Mouse (Mus musculus) CD4-positive naive resting alpha-beta T cell, adult 57 days (primary cell): ENCODE results near the gene Olfr161. TPM values are rescaled to one million over a fixed set of nuclear protein-coding genes. Genes with fewer than 3 reads are reported as not detected.

Experiments used
- total RNA-seq: library from RNA; stranded (reverse); gene quantifications from one replicate; pipeline ENCODE4 v1.2.4, GENCODE M21; 2023

Olfr161 gene
- total RNA-seq: not detected

GRCm38 (mm10) chr16:3590691-3591090 lies at the start of gene Olfr161:
TSS of gene Olfr161 (plus strand) at chr16:3591042.

Other genes starting within 250 kb of the Olfr161 start
- gene Mefv, start 127.1 kb downstream of the Olfr161 start, total RNA-seq: 0.53 TPM
- 51.9 TPM for gene Zfp263, start 153.1 kb downstream of the Olfr161 start, total RNA-seq
- gene Olfr15, start 239.8 kb downstream of the Olfr161 start, total RNA-seq: not detected